Mouse (Mus musculus) midbrain, embryonic 11.5 days (tissue): ENCODE results near the gene Cd96. TPM values are rescaled to one million over a fixed set of nuclear protein-coding genes. Genes with fewer than 3 reads are reported as not detected.
A peak's percentile ranks its signal among the peaks of the same experiment; 100 is the strongest.

Experiments
- ATAC-seq: fragments of 200-750 bp; cut with Nextera tagmentation; 2 replicates; pipeline ENCODE4 v1.8.0; 2017; ENCODE audit warnings: moderate TSS enrichment, moderate library complexity; ENCODE audit not compliant: low FRiP score
- DNase-seq: peaks from one replicate; pipeline ENCODE4 v3.0.0; 2015; ENCODE audit warnings: low spot score; ENCODE audit errors: missing footprints
- H3K27ac ChIP-seq: fragments of 300-500 bp; sonication (generic); 2 replicates; pipeline ENCODE4 v1.5.1; 2014; ENCODE audit warnings: low read depth, low read length
- H3K27me3 ChIP-seq: fragments of 300-500 bp; sonication (generic); 2 replicates; pipeline ENCODE4 v1.6.1; 2014; ENCODE audit warnings: mild to moderate bottlenecking, low read length, moderate library complexity, mixed read lengths; ENCODE audit not compliant: control insufficient read depth, insufficient read depth
- H3K36me3 ChIP-seq: fragments of 300-500 bp; sonication (generic); 2 replicates; pipeline ENCODE4 v1.6.1; 2014; ENCODE audit warnings: mild to moderate bottlenecking, low read length, moderate library complexity, mixed read lengths; ENCODE audit not compliant: control insufficient read depth, insufficient read depth
- H3K4me1 ChIP-seq: fragments of 300-500 bp; sonication (generic); 2 replicates; pipeline ENCODE4 v1.6.1; 2014; ENCODE audit warnings: low read length; ENCODE audit not compliant: control insufficient read depth, insufficient read depth
- H3K4me2 ChIP-seq: fragments of 300-500 bp; sonication (generic); 2 replicates; pipeline ENCODE4 v1.6.1; 2014; ENCODE audit warnings: mild to moderate bottlenecking, moderate library complexity
- H3K4me3 ChIP-seq: fragments of 300-500 bp; sonication (generic); 2 replicates; pipeline ENCODE4 v1.5.1; 2014; ENCODE audit warnings: low read depth, low read length
- H3K9ac ChIP-seq: fragments of 300-500 bp; sonication (generic); 2 replicates; pipeline ENCODE4 v1.6.1; 2014; ENCODE audit warnings: low read length
- H3K9me3 ChIP-seq: fragments of 300-500 bp; sonication (generic); 2 replicates; pipeline ENCODE4 v1.6.1; 2016; ENCODE audit warnings: low read length; ENCODE audit not compliant: control insufficient read depth
- WGBS: fragments of 180-500 bp; shearing (Covaris S2); extraction: QIAGEN DNeasy Blood & Tissue Kit; methylation state at CpG from one replicate; pipeline ENCODE4 v1.1.7; 2014; 5-methylcytosine and 5-hydroxymethylcytosine counted together
- polyA plus RNA-seq: library from polyadenylated mRNA; unstranded; fragments of >200 nt; fragmentation: Nextera tagmentation; extraction: Ambion mirVana; gene quantifications from 2 replicates; pipeline ENCODE4 v1.2.1, GENCODE M21; 2014

The Cd96 gene
- polyA plus RNA-seq, 1 experiment from 2014 or later = not detected

GRCm38 (mm10) chr16:46008036-46008605, 111.9 kb downstream of the Cd96 start:
- ATAC-seq (no peak), DNase-seq (no peak)
- Histone ChIP-seq H3K4me1 (peaks cover 10% of the 10 kb centered on the region), H3K9me3 (no peaks in the 10 kb centered on the region), H3K36me3 (no peaks in the 10 kb centered on the region), H3K27ac (no peak overlapping the region), H3K27me3 (no peaks in the 10 kb centered on the region), H3K4me3 (no peak overlapping the region), H3K4me2 (no peak overlapping the region), H3K9ac (no peak overlapping the region)
- 89% methylated on average over 5 of the region's 5 CpGs for WGBS

GRCm38 (mm10) chr16:46006261-46006660, 113.8 kb downstream of the Cd96 start:
- Histone ChIP-seq H3K4me2 (no peak overlapping the region), H3K9ac (no peak overlapping the region), H3K4me3 (no peak overlapping the region), H3K36me3 (no peaks in the 10 kb centered on the region), H3K27me3 (no peaks in the 10 kb centered on the region), H3K4me1 (peaks cover 10% of the 10 kb centered on the region), H3K27ac (no peak overlapping the region), H3K9me3 (no peaks in the 10 kb centered on the region)
- ATAC-seq (no peak), DNase-seq (no peak)
- WGBS = 85% methylated on average over 10 of the region's 10 CpGs

- no peaks in the 10 kb centered on the region for H3K27me3 ChIP-seq
- peak; percentile 35 for DNase-seq
- no peak overlapping the region for H3K4me2 ChIP-seq
- H3K9ac ChIP-seq = no peak overlapping the region
- H3K4me1 ChIP-seq = peaks cover 6% of the 10 kb centered on the region; the same call in 1 of the 2 replicates
- ATAC-seq = no peak
- no peak overlapping the region for H3K27ac ChIP-seq
- 90% methylated on average over 10 of the region's 10 CpGs for WGBS
- no peak overlapping the region for H3K4me3 ChIP-seq
- no peaks in the 10 kb centered on the region for H3K9me3 ChIP-seq
- no peaks in the 10 kb centered on the region for H3K36me3 ChIP-seq
Observed at GRCm38 (mm10) chr16:46001550-46002166, 118.4 kb downstream of the Cd96 start.

- Histone ChIP-seq H3K9me3 (no peaks in the 10 kb centered on the region), H3K4me3 (no peak overlapping the region), H3K4me2 (no peak overlapping the region), H3K4me1 (peaks cover 6% of the 10 kb centered on the region; the same call in 1 of the 2 replicates), H3K36me3 (no peaks in the 10 kb centered on the region), H3K9ac (no peak overlapping the region), H3K27ac (no peak overlapping the region), H3K27me3 (no peaks in the 10 kb centered on the region)
- WGBS = 95% methylated on average over 3 of the region's 3 CpGs
- ATAC-seq (no peak), DNase-seq (no peak)
Observed at GRCm38 (mm10) chr16:46000976-46001375, 119.1 kb downstream of the Cd96 start.

- no peaks in the 10 kb centered on the region for H3K27me3 ChIP-seq
- H3K4me3 ChIP-seq = no peak overlapping the region
- WGBS = 62% methylated on average over 10 of the region's 10 CpGs
- H3K4me2 ChIP-seq = no peak overlapping the region
- peak; percentile 87 for DNase-seq
- no peak overlapping the region for H3K27ac ChIP-seq
- H3K4me1 ChIP-seq = peaks cover 6% of the 10 kb centered on the region; the same call in 1 of the 2 replicates
- no peak overlapping the region for H3K9ac ChIP-seq
- no peaks in the 10 kb centered on the region for H3K36me3 ChIP-seq
- ATAC-seq = peak; percentile 85
- H3K9me3 ChIP-seq = no peaks in the 10 kb centered on the region
Observed at GRCm38 (mm10) chr16:45999374-46000191, 120.5 kb downstream of the Cd96 start.

GRCm38 (mm10) chr16:45998231-45998630, 121.8 kb downstream of the Cd96 start:
- DNase-seq (peak; percentile 61), ATAC-seq (no peak)
- no peak overlapping the region for H3K4me2 ChIP-seq
- 83% methylated on average over 7 of the region's 7 CpGs for WGBS
- H3K36me3 ChIP-seq = no peaks in the 10 kb centered on the region
- H3K4me3 ChIP-seq = no peak overlapping the region
- no peaks in the 10 kb centered on the region for H3K27me3 ChIP-seq
- no peak overlapping the region for H3K9ac ChIP-seq
- H3K27ac ChIP-seq = no peak overlapping the region
- no peaks in the 10 kb centered on the region for H3K9me3 ChIP-seq
- H3K4me1 ChIP-seq = peaks cover 6% of the 10 kb centered on the region; the same call in 1 of the 2 replicates

- 0 out of 2 replicates have a peak, but pooled peaks have one; percentile 59 for ATAC-seq
- WGBS = 48% methylated on average over 10 of the region's 10 CpGs
- DNase-seq = peak; percentile 81
Observed at GRCm38 (mm10) chr16:45990901-45991676, 129.0 kb downstream of the Cd96 start.

GRCm38 (mm10) chr16:45986236-45986635, 133.8 kb downstream of the Cd96 start:
- Histone ChIP-seq H3K27ac (no peak overlapping the region), H3K9ac (no peak overlapping the region), H3K4me3 (no peak overlapping the region), H3K27me3 (no peaks in the 10 kb centered on the region), H3K4me2 (no peak overlapping the region), H3K9me3 (no peaks in the 10 kb centered on the region), H3K36me3 (no peaks in the 10 kb centered on the region), H3K4me1 (no peaks in the 10 kb centered on the region)
- no peak for ATAC-seq
- WGBS = 57% methylated on average over 1 of the region's 1 CpGs
- DNase-seq = peak; percentile 33

More at GRCm38 (mm10) chr16:45990901-45991676, 129.0 kb downstream of the Cd96 start:
- Histone ChIP-seq H3K9me3 (no peaks in the 10 kb centered on the region), H3K27ac (no peak overlapping the region), H3K9ac (no peak overlapping the region), H3K4me1 (no peaks in the 10 kb centered on the region), H3K4me2 (no peak overlapping the region), H3K36me3 (no peaks in the 10 kb centered on the region), H3K4me3 (no peak overlapping the region), H3K27me3 (no peaks in the 10 kb centered on the region)
